ENCODE assay signal across 17 mouse cellular contexts in the genomic region with DNA sequence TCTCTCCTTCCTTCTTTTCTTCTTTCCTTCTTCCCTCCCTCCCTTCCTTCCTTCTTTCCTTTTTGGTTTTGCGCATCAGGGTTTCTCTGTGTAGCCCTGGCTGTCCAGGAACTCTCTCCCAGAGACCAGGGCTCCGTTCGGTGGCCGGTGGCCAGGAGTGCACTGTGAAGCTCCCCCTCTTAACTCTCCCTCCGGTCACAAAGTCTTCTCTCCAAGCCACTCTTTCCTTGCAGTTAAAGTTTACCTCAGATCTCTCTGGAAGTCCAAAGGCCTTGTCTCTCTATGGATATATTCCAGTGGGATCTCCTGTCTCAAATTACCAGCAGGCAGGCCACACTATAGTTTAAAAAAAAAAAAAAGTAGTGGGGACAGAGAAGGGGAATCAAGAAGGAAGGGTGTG. TPM values are rescaled to one million over a fixed set of nuclear protein-coding genes. Genes with fewer than 3 reads are reported as not detected.
"Had no signal": no experiment of that assay in that cellular context is flagged by ENCODE, and none has a peak within 500 bp of the region (broad histone marks: within the 10 kb centered on the region; RNA-seq: fewer than 3 reads in every experiment).

No protein-coding gene starts in this region.

- ATAC-seq: hindbrain, postnatal 0 days; lung, postnatal 0 days had no signal

- H3K4me3 ChIP-seq: layer of hippocampus, adult 2 months; limb, embryonic 12.5 days; liver, embryonic 15.5 days; myocyte; neural tube, embryonic 12.5 days had no signal

- H3K9ac ChIP-seq: limb, embryonic 12.5 days; liver, embryonic 15.5 days; neural tube, embryonic 12.5 days had no signal

- H3K9me3 ChIP-seq: limb, embryonic 12.5 days; liver, embryonic 15.5 days; neural tube, embryonic 12.5 days had no signal

- H3K4me2 ChIP-seq: limb, embryonic 12.5 days; liver, embryonic 15.5 days; neural tube, embryonic 12.5 days had no signal

- H3K27ac ChIP-seq: hindbrain, postnatal 0 days; layer of hippocampus, adult 2 months; limb, embryonic 12.5 days; liver, embryonic 15.5 days; neural tube, embryonic 12.5 days had no signal

- H3K27me3 ChIP-seq: limb, embryonic 12.5 days; liver, embryonic 15.5 days; neural tube, embryonic 12.5 days had no signal

- H3K36me3 ChIP-seq: limb, embryonic 12.5 days; liver, embryonic 15.5 days; neural tube, embryonic 12.5 days had no signal

- DNase-seq: liver; lung, adult 2 months; lung, postnatal 36 days; midbrain, embryonic 14.5 days; right cerebral cortex, postnatal 14 days; thymus, postnatal 36 days had no signal

RNA-seq across cellular contexts. Expression of gene Gm17657, which starts 4.2 kb away (rescaled TPM):
- polyA plus RNA-seq: hindbrain, postnatal 0 days; intestine, embryonic 14.5 days; limb, embryonic 12.5 days; liver, embryonic 15.5 days; lung, adult 2 months; lung, postnatal 0 days; midbrain, embryonic 14.5 days; myocyte; neural tube, embryonic 12.5 days; spleen, adult 2 months; stomach, embryonic 16.5 days; thymus, postnatal 0 days had no signal

RNA-seq across cellular contexts. Expression of gene Tmem217, which starts 6.9 kb away (rescaled TPM):
- polyA plus RNA-seq: myocyte; spleen, adult 2 months had no signal
